Mouse (Mus musculus) small intestine, adult 2 months (tissue): Measurements from ENCODE around the gene Gapdhs.

Source experiments
- CTCF ChIP-seq: fragments of 200-500 bp; IDR thresholded peaks from 2 replicates; pipeline ENCODE4 v1.5.1; 2012; ENCODE audit warnings: low read depth, mild to moderate bottlenecking, control low read depth, inconsistent platforms, low read length, moderate library complexity, mixed read lengths; ENCODE audit not compliant: insufficient replicate concordance, insufficient read length; ENCODE audit errors: extremely low read depth
- POLR2A ChIP-seq: fragments of 200-500 bp; IDR thresholded peaks from 2 replicates; pipeline ENCODE4 v1.6.1; 2012; ENCODE audit warnings: low read depth, mild to moderate bottlenecking, control low read depth, inconsistent platforms, low read length, moderate library complexity

DNA sequence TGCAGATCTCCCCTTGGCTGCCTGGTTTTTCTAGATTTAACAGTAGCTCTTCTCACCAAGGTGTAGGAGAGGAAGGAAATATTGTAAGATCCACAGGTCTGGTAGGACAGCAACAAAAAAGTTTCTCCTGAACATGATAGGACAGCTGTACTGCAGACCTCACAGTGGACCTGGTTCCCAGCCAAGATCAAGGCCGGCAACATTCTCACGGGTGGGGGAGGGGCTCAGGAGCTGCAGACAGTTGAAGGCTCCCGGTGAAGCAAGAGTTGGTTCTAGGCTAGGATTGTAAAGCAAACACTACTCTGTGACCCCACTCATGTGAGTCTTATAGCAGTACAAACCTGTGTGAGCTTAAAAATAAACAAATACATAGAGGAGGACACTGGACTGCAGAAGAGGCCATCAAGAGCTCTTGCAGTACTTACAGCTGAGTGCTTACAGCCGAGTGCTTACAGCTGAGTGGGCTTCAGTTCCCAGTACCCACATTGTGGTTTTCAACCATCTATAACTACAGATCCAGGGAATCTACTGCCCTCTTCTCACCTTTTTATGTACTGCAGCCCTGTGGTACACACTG is 629 bp upstream of the Gapdhs start:
- TF ChIP-seq POLR2A (no peak), CTCF (no peak)
